Mouse (Mus musculus) heart, embryonic 14.5 days (tissue): ENCODE data around the gene Cfap61. TPM values are rescaled to one million over a fixed set of nuclear protein-coding genes. Genes with fewer than 3 reads are reported as not detected.

Source experiments
- ATAC-seq: fragments of 200-750 bp; cut with Nextera tagmentation; 2 replicates; pipeline ENCODE4 v1.8.0; 2017; ENCODE audit warnings: low read depth, moderate TSS enrichment; ENCODE audit not compliant: insufficient number of reproducible peaks, insufficient read depth, low FRiP score
- H3K27ac ChIP-seq, 2 experiments: fragments of 200-500 bp in 1 of 2; fragments of 300-500 bp in 1 of 2; sonication (generic) in 1 of 2; replicated peaks in 1 of 2; 2 replicates each; pipeline ENCODE4 v1.5.1; 2012 to 2014; ENCODE audit warnings: low read depth in 2 of 2, low read length in 2 of 2, control low read depth in 1 of 2, mild to moderate bottlenecking in 1 of 2, mixed read lengths in 1 of 2; ENCODE audit not compliant: control insufficient read depth in 1 of 2, insufficient read depth in 1 of 2
- H3K27me3 ChIP-seq: fragments of 300-500 bp; sonication (generic); 2 replicates; pipeline ENCODE4 v1.6.1; 2014; ENCODE audit warnings: mild to moderate bottlenecking, low read length, control low read depth; ENCODE audit not compliant: control insufficient read depth, insufficient read depth
- H3K36me3 ChIP-seq: fragments of 300-500 bp; sonication (generic); 2 replicates; pipeline ENCODE4 v1.6.1; 2014; ENCODE audit warnings: mild to moderate bottlenecking, control low read depth, low read length, mixed read lengths; ENCODE audit not compliant: control insufficient read depth, insufficient read depth
- H3K4me1 ChIP-seq, 2 experiments: fragments of 200-500 bp in 1 of 2; fragments of 300-500 bp in 1 of 2; sonication (generic) in 1 of 2; 2 replicates each; pipeline ENCODE4 v1.6.1; 2012 to 2014; ENCODE audit warnings: low read length in 2 of 2, control low read depth in 1 of 2, mixed read lengths in 1 of 2; ENCODE audit not compliant: control insufficient read depth in 2 of 2, insufficient read depth in 2 of 2
- H3K4me2 ChIP-seq: fragments of 300-500 bp; sonication (generic); 2 replicates; pipeline ENCODE4 v1.6.1; 2014; ENCODE audit warnings: mild to moderate bottlenecking, low read length
- H3K4me3 ChIP-seq, 2 experiments: fragments of 200-500 bp in 1 of 2; fragments of 300-500 bp in 1 of 2; sonication (generic) in 1 of 2; 2 replicates each; pipeline ENCODE4 v1.5.1; 2012 to 2014; ENCODE audit warnings: low read length in 2 of 2, mild to moderate bottlenecking in 2 of 2, control low read depth in 1 of 2, low read depth in 1 of 2, moderate library complexity in 1 of 2; ENCODE audit not compliant: control insufficient read depth in 1 of 2, insufficient read depth in 1 of 2
- H3K9ac ChIP-seq: fragments of 300-500 bp; sonication (generic); 2 replicates; pipeline ENCODE4 v1.6.1; 2014; ENCODE audit warnings: mild to moderate bottlenecking, low read length
- H3K9me3 ChIP-seq: fragments of 300-500 bp; sonication (generic); 2 replicates; pipeline ENCODE4 v1.6.1; 2016; ENCODE audit warnings: low read length, control low read depth; ENCODE audit not compliant: control insufficient read depth
- WGBS: fragments of 180-500 bp; shearing (Covaris S2); extraction: QIAGEN DNeasy Blood & Tissue Kit; methylation state at CpG from one replicate; pipeline ENCODE4 v1.1.7; 2014; 5-methylcytosine and 5-hydroxymethylcytosine counted together
- polyA plus RNA-seq: library from polyadenylated mRNA; unstranded; fragments of >200 nt; fragmentation: Nextera tagmentation; extraction: Ambion mirVana; gene quantifications from 2 replicates; pipeline ENCODE4 v1.2.1, GENCODE M21; 2014

The Cfap61 gene
- polyA plus RNA-seq, 1 experiment from 2014 or later: 0.46 TPM

DNA sequence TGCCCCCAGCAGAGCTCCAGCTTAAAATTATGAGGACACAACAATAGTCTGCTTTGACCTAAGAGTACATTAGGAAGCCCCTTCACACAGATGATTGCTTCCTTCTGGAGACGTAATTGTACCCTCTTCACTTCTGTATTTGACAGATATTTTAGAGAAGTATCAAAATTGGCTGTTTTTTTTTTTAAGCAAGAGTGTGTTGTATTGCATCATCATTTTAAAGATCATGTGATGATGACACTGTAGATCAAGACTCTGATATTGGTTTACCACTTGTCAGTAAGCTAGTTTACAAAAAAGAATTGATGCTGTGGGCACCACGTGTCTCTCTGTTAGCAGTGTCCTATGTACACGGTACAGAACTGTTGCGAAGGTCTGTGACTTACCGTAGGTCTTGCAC lies 18.1 kb downstream of the Cfap61 start:
- Histone ChIP-seq H3K4me2 (no peak overlapping the region), H3K4me1 (no peaks in the 10 kb centered on the region), H3K9me3 (no peaks in the 10 kb centered on the region), H3K4me3 (no peak overlapping the region), H3K36me3 (no peaks in the 10 kb centered on the region), H3K9ac (no peak overlapping the region), H3K27me3 (no peaks in the 10 kb centered on the region), H3K27ac (no peak overlapping the region)
- ATAC-seq: no peak
- WGBS: 81% methylated on average over 5 of the region's 5 CpGs

DNA sequence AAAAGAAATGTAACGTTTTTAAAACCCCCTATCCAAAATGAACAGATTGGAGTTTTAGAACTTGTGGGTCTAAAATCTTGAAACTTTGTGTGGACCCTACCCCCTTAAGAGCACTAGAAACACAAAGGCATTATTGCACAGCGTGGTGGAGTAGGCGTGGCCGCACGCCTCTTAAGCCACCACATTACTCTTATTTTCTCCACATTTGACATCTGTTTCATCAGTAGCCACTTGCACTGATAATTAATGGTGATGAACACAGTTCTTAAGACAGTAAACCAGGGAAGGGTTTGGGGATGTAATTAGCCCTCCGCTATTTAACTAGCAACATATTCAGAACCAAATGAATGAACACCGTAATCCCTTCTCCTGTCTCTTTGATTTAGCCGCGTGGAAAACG lies 21.3 kb downstream of the Cfap61 start:
- Histone ChIP-seq H3K27me3 (0 out of 2 replicates have a peak, but pooled peaks cover 4% of the 10 kb centered on the region), H3K9ac (no peak overlapping the region), H3K4me2 (no peak overlapping the region), H3K36me3 (no peaks in the 10 kb centered on the region), H3K4me3 (no peak overlapping the region), H3K27ac (no peak overlapping the region), H3K4me1 (no peaks in the 10 kb centered on the region), H3K9me3 (no peaks in the 10 kb centered on the region)
- 81% methylated on average over 10 of the region's 10 CpGs for WGBS
- ATAC-seq: no peak

DNA sequence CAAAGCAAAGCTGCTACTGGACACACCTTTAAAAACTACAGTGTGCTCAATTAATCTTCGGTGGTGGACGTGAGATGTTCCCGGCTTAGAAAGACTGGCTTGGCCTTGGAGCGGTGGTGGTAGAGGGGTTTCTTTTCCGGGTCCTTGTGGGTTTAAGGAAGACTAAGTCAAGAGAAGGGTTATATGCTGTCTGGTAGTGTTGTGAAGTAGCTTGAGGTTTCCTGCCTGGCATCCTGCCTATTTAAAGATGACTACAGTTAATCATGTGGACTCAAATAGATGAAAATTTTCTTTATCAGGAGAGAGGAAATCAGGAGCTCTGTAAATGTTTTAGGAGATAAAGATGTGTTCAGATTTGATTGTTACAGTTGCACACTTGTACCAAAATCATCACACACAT lies 21.7 kb downstream of the Cfap61 start:
- Histone ChIP-seq H3K36me3 (no peaks in the 10 kb centered on the region), H3K4me3 (no peak overlapping the region), H3K4me1 (no peaks in the 10 kb centered on the region), H3K4me2 (no peak overlapping the region), H3K9me3 (no peaks in the 10 kb centered on the region), H3K9ac (no peak overlapping the region), H3K27ac (no peak overlapping the region), H3K27me3 (0 out of 2 replicates have a peak, but pooled peaks cover 4% of the 10 kb centered on the region)
- WGBS: 74% methylated on average over 5 of the region's 5 CpGs
- ATAC-seq: no peak

DNA sequence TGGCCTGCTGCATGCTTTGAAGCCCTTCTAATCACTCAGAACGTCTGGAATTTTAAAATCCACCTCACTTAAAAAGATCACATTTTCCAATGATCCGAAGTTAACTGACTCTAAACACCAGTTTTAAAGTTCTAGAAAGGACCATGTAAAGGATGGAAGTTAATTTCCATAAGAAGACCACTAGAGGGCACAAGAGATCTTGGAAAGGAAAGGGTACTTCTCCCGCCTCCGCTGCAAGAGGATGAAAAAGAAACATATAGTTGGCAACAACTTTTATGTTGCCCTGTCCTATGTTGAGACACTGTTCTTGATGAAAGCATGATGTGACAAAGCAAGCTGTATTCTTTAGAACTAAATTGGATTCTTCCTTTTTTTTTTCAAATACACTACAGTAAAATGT lies 22.9 kb downstream of the Cfap61 start:
- no peak overlapping the region for H3K4me3 ChIP-seq
- no peak overlapping the region for H3K9ac ChIP-seq
- H3K36me3 ChIP-seq: no peaks in the 10 kb centered on the region
- WGBS: 10% methylated on average over 4 of the region's 4 CpGs
- H3K27me3 ChIP-seq: 0 out of 2 replicates have a peak, but pooled peaks cover 4% of the 10 kb centered on the region
- no peak for ATAC-seq
- H3K9me3 ChIP-seq: no peaks in the 10 kb centered on the region
- H3K27ac ChIP-seq: no peak overlapping the region
- no peak overlapping the region for H3K4me2 ChIP-seq
- no peaks in the 10 kb centered on the region for H3K4me1 ChIP-seq

DNA sequence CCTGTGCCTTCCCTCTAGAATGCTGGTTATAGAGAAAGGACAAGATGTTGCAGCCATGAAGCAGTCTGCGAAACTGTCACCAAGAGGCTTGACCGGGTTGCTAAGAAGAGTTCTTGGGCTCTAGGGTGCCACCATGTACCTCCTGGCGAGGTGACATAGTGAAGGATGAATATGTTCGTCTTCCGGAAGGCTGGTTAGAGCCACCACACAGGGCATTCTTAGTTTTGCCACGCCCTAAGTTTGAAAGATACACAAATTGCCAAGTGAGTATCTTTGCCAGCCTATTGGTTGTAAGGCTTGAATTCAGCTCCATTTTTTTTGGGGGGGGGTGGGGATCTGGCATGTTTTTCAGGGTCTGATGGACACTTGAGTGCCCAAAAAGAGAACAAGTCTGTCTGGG lies 23.5 kb downstream of the Cfap61 start:
- Histone ChIP-seq H3K27ac (no peak overlapping the region), H3K4me1 (no peaks in the 10 kb centered on the region), H3K4me2 (no peak overlapping the region), H3K9ac (no peak overlapping the region), H3K36me3 (no peaks in the 10 kb centered on the region), H3K9me3 (no peaks in the 10 kb centered on the region), H3K4me3 (no peak overlapping the region), H3K27me3 (0 out of 2 replicates have a peak, but pooled peaks cover 4% of the 10 kb centered on the region)
- ATAC-seq: no peak
- WGBS: 77% methylated on average over 6 of the region's 6 CpGs

DNA sequence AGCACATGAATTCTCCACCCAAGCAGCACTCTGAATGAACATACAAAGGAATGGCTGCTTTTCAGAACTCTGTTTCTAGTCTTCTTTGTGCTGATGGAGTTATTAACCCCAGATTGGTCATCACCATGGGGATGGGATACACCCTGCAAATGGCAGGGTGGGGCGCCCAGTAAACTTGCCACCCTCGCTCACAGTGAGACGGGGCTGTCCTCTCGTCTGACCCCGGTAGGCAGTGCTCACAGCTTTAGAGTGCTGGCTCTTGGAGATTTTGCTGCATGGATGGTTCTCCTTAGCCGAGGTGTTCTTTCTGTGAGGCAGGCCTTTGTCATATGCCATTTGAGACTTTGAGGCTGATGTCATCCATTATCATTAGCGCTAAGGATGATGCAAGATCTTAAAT lies 24.0 kb downstream of the Cfap61 start:
- no peak overlapping the region for H3K9ac ChIP-seq
- no peak overlapping the region for H3K4me3 ChIP-seq
- 79% methylated on average over 7 of the region's 7 CpGs for WGBS
- H3K4me1 ChIP-seq: no peaks in the 10 kb centered on the region
- no peak overlapping the region for H3K27ac ChIP-seq
- no peak overlapping the region for H3K4me2 ChIP-seq
- no peaks in the 10 kb centered on the region for H3K36me3 ChIP-seq
- no peaks in the 10 kb centered on the region for H3K9me3 ChIP-seq
- H3K27me3 ChIP-seq: 0 out of 2 replicates have a peak, but pooled peaks cover 4% of the 10 kb centered on the region
- ATAC-seq: no peak

DNA sequence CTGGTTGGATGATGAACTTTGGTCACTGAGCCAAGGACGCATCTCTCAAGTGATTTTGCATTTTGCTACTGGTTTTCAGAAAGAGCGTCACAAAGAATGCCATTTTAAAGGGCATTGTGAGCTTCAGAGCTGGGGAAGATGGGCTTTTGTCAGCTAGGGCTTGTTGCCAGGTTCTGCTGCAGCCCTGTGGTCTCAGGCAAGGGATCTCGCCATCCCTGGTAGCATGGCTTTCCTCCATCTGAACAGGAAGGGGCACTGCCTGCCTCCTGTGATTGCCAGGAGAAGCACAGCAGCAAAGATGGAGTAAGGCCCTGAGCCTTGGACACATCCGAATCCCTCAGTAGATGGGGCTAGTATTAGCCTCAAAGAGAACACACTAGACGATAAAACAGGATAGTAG lies 27.3 kb downstream of the Cfap61 start:
- H3K27me3 ChIP-seq: 0 out of 2 replicates have a peak, but pooled peaks cover 4% of the 10 kb centered on the region
- no peak for ATAC-seq
- H3K9ac ChIP-seq: no peak overlapping the region
- H3K4me1 ChIP-seq: no peaks in the 10 kb centered on the region
- no peak overlapping the region for H3K4me3 ChIP-seq
- WGBS: 78% methylated on average over 5 of the region's 5 CpGs
- H3K4me2 ChIP-seq: no peak overlapping the region
- no peaks in the 10 kb centered on the region for H3K9me3 ChIP-seq
- H3K36me3 ChIP-seq: no peaks in the 10 kb centered on the region
- no peak overlapping the region for H3K27ac ChIP-seq

DNA sequence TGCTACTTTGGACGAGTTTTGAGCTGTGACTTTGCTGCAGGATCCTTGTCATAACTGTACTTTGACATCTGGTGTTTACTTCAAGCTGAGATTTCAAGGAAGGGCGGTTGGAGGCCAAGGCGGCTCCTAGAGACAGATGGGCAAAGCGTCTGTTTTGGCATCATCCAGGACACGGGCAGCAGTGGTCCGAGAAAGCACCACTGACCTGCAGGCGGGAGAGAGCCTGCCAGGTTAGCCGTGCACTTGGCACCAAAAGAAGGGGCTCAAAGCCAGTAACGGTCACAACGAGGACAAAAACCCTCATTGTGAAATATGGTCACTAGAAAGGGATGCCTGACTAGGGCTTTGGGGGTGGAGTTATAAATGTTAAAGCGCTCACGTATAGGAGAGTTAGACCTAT lies 36.2 kb downstream of the Cfap61 start:
- ATAC-seq: no peak
- H3K4me2 ChIP-seq: no peak overlapping the region
- H3K36me3 ChIP-seq: no peaks in the 10 kb centered on the region
- 78% methylated on average over 12 of the region's 12 CpGs for WGBS
- no peaks in the 10 kb centered on the region for H3K4me1 ChIP-seq
- no peak overlapping the region for H3K4me3 ChIP-seq
- H3K9ac ChIP-seq: no peak overlapping the region
- H3K27ac ChIP-seq: no peak overlapping the region
- H3K9me3 ChIP-seq: no peaks in the 10 kb centered on the region
- H3K27me3 ChIP-seq: no peaks in the 10 kb centered on the region
